Mouse (Mus musculus) heart, adult 9 months (tissue): ENCODE data around the gene Avl9.
A peak's percentile ranks its signal among the peaks of the same experiment; 100 is the strongest.

Experiments
- DNase-seq, 2 experiments: peaks; one replicate each; pipeline ENCODE4 v3.0.0; 2022; ENCODE audit warnings: low spot score in 2 of 2

The Avl9 gene

DNA sequence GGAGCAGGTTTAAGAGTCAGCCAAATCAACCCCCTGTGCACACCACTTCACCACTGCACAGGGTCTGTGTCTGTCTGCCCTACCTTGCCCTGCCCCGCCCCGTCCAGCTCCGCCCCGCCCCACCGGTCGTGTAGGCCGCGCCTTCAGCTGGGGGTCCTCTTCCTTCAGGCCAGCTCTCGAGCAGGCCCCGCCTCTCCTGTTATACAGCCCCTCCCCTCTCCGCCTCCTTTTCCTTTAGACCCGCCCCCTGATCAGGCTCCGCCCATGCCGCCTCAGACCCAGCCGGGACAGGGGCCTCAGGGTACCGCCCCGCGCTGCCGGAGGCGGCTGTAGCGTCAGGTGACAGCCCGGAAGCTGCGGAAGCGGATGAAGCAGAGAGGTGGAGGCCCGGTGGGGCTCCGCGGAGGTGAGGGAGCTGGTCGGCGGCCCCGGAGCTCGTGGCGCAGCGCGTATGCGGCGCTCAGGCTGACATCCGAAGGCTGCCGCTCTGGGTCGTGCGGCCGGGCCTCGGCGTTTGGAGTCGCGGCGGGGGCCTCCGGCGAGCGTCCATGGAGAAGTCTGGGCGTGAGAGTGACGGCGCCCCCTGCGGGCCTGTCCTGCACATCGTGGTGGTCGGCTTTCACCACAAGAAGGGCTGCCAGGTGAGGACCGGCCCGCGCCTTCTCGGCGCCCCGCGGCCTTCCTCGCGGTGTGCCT, at the start of gene Avl9:
Gene Avl9, plus strand, starts transcription at position 326 of the 696 bp plus-strand sequence.
- peak; percentile 99 for DNase-seq

DNA sequence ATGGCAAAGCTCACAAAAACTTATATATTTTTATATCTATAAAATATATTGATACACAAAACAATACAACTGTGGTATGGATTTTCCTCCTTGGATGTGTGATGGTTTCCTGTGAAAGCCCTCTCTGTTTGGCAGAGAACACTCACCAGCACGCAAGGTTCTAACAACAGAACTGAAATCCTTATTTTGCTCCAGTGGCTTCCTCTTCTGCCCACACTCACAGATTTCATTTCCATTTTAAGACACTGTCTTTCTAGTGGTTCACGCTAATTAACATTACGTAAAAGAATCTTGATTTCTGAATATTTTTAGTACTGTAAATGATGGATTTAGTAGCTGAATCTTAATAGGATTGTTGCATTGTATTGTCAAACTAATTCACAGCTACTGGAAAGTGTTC, 26.5 kb upstream of the Avl9 start:
- no peak for DNase-seq

DNA sequence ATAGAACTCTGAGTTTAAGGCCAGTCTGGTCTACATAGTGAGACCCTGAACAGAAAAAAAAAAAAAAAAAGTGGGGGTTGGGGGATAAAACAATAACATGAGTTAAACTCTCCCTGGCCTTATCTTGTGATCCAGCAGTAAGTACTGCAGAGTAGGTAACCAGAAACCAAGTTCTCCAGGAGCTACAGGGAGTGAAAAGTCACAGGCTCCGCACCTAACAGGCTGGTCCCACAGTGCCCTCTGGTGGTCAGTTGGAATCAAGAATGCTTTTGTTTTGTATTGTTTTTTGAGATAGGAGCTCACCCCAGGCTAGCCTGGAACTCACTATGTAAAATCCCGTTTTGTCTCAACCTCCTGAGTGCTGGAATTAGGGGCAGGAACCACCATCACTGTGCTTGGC, 23.5 kb upstream of the Avl9 start:
- peak; percentile 12 to 39 for DNase-seq

DNA sequence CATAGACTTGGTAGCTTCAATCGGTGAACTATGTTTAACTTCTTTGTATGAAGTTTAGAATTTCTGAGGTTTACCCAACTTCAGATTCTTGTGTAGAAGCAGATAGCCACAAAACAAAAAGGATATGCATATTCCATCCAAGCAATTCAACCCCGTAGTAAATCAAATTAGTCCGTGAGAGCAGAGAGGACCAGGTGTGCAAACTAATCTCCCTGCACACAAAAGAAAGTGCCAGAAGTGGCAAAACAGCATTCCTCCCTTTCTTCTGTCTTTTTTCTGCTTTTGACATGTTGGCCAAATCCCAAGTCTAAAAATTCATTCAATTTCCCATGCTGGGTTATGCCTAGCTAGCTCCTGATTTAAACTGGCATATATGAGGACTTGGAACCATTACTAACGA, 22.3 kb upstream of the Avl9 start:
- DNase-seq: no peak

DNA sequence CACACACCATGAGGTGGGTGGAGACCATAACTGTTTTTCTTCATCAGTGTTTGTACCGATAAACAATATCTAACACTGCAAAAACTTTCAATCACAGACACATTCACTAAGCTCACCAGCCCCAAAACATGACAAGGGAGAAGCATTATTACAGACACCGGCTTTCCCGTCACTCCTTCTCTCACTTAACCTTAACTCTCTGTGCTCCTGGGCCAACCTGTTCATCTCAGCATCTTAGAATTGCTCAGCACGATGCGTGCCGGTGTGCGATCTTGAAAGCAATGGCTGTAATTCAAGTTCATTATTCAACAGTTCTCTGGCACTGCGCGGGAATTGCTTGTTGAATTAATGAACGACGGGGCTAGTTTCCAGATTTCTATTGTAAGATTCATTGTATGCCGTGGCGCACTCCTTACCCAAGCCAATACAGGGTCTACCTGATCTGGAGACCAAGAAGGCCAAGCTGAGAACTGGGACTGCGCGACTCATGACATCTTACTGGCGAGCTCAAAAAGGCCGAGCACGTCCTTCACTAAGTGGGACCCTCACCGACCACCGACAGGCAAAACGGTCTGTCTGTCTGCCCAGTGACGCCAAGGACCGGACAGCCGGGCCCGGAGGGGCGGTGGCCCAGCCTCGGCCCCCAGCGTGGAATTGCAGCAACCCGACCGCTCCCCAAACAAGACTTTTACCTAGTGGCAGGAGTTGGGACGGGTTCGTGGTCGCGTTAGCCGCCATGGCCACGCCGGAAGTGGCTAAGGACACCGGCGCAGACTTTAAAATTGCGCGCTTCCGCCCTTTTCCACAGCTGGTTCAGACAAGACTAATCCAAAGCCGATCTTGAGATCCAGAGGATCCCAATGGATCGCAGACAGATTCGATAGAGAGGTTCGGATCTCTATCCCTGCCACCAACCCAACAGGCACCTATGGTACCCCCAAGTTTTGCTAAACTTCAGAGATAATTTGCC, 10.5 kb upstream of the Avl9 start, which contains the start of gene Lsm5:
Gene Lsm5, minus strand, starts transcription at position 780 of the 970 bp plus-strand sequence.
- peak; percentile 82 to 90 for DNase-seq

DNA sequence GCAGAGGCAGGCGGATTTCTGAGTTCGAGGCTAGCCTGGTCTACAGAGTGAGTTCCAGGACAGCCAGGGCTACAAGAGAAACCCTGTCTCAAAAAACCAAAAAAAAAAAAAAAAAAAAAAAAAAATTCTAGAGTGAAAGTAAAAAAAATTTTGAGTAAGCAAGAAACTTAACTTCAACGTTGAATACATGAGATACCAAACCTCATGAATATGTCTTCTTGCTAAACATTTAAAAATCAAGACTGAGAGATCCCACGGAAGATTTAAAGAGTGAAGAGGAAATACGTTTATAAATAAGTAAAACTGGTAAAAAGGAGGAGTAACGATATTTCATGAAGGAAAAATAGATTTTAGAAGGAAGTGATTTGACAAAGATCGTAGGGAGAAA, 519 bp upstream of the Avl9 start:
- no peak for DNase-seq

DNA sequence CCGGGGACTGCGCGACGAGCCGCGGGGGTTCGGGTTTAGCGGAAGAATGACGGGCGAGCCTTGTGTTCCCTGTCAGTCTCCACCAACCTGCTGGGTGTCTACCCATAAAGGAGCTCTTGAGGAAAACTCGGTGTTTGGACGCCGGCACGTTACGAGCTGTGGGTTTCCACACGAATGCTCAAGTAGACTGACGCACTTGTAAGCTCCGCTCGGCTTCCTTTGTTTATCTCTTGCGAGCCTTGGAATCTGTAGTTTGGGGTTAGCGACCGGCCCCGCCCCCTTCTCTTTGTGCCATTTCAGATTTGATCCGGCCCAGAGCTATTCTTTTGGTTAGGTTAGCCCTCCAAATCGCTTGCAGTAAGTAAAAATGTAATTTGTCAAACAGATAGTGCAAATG, 569 bp downstream of the Avl9 start:
- no peak for DNase-seq

DNA sequence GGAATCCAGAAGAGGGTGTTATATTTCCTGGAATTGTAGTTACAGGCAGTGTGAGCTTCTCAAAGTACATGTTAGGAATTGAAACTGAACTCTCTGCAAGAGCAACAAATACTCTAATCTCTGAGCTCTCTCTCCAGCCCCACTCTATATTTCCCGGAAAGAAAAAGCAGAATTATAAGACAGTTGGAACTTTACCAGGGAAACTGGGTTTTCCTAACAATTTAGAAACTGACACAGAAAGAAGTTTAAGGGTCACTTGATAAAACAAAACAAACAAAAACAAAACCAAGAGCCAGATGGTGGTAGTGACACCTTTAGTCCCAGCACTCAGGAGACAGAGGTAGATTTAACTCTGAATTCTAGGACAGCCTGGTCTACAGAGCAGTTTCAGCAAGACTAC, 4.4 kb downstream of the Avl9 start:
- no peak for DNase-seq

DNA sequence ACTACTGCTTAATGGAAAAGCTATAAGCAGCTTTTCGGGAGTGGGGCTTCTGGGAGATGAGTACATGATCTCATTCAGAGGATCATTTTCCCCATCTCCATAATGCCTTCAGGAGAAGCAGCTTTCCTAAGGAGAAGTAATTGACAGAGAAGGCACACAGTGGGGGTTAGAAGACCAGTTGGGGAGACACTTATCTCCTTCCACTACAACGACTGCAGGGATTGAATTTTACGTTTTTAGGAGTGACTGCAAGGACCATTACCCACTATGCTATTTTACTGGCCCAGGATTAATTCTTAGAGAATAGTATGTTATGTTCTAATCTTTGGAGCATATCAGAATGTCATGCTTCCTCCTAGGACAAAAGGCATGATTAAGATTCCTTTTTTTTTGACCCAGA, 6.2 kb downstream of the Avl9 start:
- no peak for DNase-seq

DNA sequence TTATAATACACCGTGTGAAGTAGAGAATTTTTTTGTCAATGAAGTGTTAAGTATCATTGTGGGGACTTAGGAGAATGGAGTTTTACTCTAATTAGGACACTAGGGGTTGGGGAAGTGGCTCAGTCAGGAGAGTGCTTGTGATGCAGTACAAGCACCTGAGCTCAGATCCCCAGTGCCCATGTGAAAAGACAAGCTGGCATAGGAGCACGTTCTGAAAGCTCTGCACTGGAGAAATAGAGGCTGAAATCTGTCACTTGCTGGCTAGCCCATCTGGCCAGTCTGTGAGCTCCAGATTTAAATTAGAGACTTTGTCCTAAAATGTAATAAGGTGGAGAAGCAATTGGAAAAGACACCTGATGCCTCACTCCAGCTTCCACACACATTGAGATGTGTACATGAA, 17.8 kb downstream of the Avl9 start:
- DNase-seq: no peak

DNA sequence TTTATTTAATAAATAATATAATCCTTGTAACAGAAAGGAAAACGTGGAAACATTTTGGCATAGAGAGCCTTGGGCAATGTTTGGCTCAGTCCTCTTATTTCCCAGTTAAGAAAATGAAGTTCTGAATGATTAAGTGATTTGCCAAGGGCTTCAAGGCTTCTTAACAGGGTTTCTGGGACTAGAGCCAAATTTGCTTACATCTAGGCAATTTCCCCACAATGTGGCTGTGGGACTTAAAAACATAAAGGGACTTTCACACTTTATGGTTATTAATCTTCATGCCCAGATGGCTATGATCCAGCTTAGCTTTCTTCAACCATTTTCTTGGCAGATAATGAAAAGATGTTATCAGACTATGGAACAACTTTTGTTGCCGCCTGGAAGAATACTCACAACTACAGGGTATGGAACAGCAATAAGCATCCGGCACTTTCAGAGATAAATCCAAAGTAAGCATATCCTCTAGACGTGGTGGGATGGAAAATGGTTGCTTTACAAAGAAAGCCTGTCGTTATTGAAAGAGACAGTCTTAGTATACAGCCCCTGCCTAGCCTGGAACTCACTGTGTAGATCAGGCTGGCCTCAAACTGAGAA, 31.3 kb downstream of the Avl9 start:
- DNase-seq: no peak

DNA sequence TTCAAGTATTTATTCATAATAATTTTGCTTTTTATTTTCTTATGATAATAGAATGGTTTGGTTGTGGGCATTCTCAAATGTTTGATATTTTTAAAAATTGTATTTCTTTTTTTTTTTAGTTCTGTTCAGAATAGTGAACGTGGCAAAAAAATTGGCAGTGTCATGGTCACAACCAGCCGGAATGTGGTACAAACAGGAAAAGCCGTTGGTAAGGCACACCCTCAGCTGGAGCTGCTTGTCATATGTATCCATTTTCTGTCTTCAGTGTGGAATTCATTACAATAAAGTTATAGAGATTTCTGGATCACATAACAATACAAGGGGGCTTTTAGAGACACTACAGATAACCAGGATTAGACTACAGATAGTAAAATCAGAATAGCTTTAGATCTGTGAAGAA, 39.0 kb downstream of the Avl9 start:
- no peak for DNase-seq

DNA sequence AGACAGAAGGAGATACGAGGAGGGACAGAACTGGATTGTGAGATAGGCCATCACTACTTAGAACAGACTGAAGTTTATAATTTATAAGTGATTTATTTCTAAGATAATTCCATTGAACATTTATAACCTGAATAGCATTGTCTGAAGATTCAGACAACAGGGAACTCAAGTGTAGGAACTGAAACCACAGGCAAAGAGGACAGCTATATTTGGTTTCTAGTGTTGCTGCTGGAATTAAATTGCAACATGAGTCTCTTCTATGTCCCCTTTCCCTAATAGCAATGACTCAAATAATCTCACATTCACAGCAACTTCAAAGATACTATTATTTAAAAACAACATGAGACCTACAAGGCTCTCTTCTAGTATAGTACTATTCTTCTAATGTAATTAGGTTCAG, 41.4 kb downstream of the Avl9 start:
- no peak for DNase-seq

DNA sequence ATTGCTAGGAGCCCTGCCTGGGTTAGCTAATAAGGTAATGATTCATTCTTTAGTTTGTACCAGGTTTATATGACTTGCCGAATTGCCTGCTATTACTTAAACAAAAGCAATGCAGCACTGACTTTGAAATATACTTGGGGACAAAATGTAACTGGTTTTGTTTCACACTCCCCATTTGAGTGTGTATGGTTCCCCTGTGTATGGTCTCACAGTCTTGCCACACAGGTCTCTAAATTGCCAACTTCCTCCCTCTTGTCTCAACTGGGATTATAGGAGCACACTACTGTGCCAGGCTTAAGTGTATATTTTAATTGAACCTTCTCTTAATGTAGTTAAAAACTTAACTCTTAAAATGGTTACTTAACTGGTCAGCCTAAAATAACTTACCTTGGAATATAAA, 44.6 kb downstream of the Avl9 start:
- DNase-seq: no peak

DNA sequence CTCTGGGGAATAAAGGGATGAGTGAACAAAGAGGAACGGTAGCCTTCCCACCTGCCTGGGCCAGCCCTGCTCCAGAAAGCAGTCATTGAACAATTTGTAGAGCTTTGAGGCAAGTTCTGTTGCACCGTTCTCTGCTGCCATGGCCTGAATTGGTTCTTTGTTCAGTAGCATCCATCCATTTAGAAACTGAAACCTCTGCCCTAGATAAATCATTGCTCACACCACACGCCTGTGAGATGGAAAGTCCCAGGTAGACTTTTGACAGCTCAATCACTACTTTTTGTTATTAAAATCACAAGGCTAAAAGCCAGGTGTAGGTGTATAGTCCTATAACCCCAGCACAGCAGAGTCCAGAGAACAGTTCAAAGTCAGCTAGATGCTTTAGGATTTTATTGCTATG, 50.6 kb downstream of the Avl9 start:
- no peak for DNase-seq

DNA sequence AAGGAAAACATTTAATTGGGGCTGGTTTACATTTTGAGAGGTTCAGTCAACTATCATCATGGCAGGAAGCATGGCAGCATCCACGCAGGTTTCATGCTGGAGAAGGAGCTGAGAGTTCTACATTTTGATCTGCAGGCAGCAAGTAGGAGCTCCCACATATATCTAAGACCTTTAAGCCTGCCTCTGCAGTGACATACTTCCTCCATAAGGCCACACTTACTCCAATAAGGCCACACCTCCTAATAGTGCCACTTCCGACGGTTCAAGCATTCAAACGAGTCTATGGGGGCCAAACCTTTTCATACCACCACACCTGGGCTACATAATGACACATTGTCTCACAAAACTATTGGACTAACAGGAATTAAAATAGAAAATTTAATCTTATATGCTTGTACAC, 51.0 kb downstream of the Avl9 start:
- DNase-seq: no peak

DNA sequence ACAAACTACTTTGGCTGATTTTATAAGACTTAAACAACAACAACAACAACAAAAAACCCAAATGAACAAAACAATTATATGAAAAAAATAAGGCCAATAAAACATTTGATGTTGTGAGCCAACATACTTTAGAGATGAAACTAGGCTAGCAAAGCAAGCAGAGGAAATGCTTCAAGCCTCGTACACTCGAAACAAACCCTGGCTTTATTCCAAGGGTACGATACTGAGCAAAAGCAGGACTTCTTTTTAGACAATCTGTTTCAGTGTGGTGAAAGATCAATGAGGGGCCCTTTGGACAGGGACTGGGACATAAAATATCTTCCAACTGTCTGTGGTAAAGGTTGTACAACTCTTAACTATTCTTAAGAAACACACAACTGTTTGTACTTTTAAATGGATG, 61.1 kb downstream of the Avl9 start:
- DNase-seq: no peak

DNA sequence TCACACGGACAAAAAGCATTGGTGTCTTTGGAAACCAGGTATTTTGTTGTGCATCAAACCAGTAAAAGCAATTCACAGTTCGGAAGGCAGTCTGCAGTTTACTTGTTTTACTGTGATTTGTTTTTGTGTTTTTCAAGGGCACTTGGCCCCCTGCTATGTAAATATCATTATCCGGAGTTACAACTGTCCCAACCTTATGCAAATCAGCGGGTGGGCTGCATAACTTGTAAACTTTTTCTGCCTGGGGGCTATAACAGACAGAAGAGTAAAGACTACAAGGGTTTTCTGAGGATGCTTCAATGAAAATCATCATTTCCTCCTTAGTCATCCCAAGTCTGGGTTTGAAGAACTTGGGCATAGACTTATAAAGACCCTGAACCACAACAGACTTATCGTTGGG, 64.9 kb downstream of the Avl9 start:
- DNase-seq: no peak

DNA sequence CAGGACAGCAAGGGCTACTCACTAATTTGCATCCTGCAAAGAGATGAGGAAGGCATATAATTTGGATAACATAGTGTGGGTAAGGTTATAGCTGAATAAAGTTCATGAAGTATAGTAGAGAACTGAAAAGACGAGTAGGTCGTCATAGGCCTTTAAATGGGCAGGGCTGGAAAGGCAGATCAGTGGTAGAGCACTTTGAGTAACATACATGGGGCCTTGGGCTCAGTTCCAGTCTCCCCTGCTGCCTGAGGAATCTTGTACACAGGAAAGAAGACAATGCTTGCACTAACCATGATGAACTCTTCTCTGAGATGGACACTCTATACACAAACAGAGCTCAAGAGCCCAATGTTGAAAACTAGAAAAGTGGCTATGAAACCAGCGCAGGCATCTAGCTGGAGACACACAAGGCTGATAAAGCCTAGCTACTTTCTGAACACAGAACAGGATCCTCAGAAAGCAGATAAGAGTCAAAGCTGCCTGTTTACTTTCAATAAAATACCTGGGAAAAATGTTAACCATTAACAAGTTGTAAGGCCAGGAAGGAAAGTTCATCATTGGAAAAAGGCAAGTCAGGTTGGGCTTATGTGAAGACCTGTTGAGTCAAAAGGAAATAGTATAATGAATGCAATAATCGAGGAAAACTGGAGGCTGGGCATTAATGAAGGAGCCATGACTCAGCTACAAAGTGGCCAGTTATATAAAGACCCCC, 69.0 kb downstream of the Avl9 start:
- no peak for DNase-seq

DNA sequence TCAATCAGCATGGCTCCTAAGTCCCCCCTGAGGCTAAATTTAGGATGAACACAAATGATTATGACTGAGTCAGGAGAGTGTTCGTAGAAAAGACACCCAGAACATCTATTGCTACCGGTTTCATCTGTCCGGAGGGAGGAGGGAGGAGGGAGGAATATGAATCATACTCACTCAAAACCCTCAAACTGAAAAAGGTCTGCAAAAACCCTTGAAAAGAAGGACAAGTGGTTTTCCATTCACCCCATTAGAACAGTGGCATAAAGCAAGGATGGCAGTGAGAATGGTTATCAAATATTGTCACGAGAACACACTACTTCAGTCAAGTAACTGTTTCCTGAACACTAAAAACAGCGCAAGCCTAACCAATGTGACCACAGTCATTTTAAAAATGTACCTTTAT, 70.4 kb downstream of the Avl9 start:
- no peak for DNase-seq

DNA sequence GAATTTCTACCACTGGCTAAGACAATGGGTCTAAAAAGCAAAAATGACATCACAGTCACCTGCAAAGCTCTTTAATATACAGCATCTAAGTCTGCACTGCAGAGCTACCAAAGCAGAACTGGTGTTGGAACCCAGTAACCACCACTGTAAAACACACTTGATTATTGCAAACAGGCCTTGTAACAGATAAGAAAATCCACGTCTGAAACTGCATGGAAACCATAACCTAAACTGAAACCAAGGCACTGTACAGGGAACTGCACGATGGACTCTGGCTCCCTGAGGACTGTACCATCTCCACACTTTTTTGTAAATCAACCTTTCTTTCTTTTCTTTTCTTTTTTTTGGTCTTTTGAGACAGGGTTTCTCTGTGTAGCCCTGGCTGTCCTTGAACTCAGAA, 73.0 kb downstream of the Avl9 start:
- no peak for DNase-seq

DNA sequence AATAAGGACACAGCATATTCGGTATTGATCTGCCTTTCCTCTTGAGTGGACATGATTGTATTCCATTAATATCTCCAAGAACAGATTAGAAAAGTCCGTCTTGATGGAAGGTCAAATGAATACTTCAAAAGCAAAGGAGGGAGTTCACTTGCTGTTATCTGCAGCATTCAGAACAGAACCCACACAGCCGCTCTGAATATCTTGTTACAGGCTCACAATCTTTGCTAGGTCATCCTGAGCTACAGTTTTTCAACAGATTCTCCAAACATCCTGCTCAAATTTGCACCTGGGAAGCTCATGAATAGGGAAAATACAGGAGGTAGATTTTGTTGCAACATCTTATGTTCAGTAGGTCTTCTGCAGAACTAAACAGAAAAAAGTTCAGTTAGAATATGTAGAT, 74.6 kb downstream of the Avl9 start:
- DNase-seq: no peak
